Comparison of ENCODE assay signal across 26 mouse cellular contexts in genomic region chr7:112000166-112000565, GRCm38 (mm10). TPM values are rescaled to one million over a fixed set of nuclear protein-coding genes. Genes with fewer than 3 reads are reported as not detected.
DNase-seq lines count a peak whose midpoint lies in the region; ATAC-seq and TF ChIP-seq lines count a peak whose summit lies in the region.
"Had no signal": no experiment of that assay in that cellular context is flagged by ENCODE, and none has a peak within 500 bp of the region (broad histone marks: within the 10 kb centered on the region; RNA-seq: fewer than 3 reads in every experiment).

No protein-coding gene starts in this region.

- H3K4me1 ChIP-seq in midbrain, embryonic 11.5 days (ENCODE audit: control insufficient read depth, insufficient read depth, low read length): no peaks in the 10 kb centered on the region
- H3K4me1 ChIP-seq in midbrain, postnatal 0 days (ENCODE audit: insufficient read depth, low read length): no peaks in the 10 kb centered on the region
- H3K4me1 ChIP-seq in bone marrow macrophage, adult 2 months (ENCODE audit: control insufficient read depth, insufficient read depth, low read length): peaks cover 30% of the 10 kb centered on the region
- no peaks in the 10 kb centered on the region for H3K4me1 ChIP-seq in kidney, embryonic 16.5 days (ENCODE audit: insufficient read depth, low read length)
- H3K4me1 ChIP-seq: liver, embryonic 13.5 days; midbrain, embryonic 13.5 days; stomach, embryonic 15.5 days had no signal

- H3K27ac ChIP-seq in midbrain, embryonic 11.5 days (ENCODE audit: low read depth, low read length): no peak overlapping the region
- no peak overlapping the region for H3K27ac ChIP-seq in midbrain, postnatal 0 days (ENCODE audit: low read depth, low read length)
- peak overlapping the region; percentile 76 for H3K27ac ChIP-seq in bone marrow macrophage, adult 2 months (ENCODE audit: insufficient read depth, low read depth, low read length)
- no peak overlapping the region for H3K27ac ChIP-seq in kidney, embryonic 16.5 days (ENCODE audit: low read length)
- H3K27ac ChIP-seq: liver, embryonic 13.5 days; midbrain, embryonic 13.5 days; neural tube, embryonic 12.5 days; stomach, embryonic 15.5 days had no signal

- no peak for ATAC-seq in midbrain, embryonic 11.5 days (ENCODE audit: low FRiP score)
- no peak for ATAC-seq in midbrain, postnatal 0 days (ENCODE audit: low FRiP score)
- ATAC-seq in megakaryocyte progenitor cell, adult 5-6 weeks (replicated peaks; ENCODE audit: poor library complexity): peak; percentile 89
- ATAC-seq in kidney, embryonic 16.5 days (ENCODE audit: low FRiP score, low TSS enrichment): no peak
- ATAC-seq: forebrain, embryonic 14.5 days; hindbrain, embryonic 16.5 days; midbrain, embryonic 13.5 days had no signal

- no peak overlapping the region for H3K4me2 ChIP-seq in midbrain, embryonic 11.5 days
- no peak overlapping the region for H3K4me2 ChIP-seq in midbrain, postnatal 0 days (ENCODE audit: low read depth, low read length, poor library complexity, severe bottlenecking)
- no peak overlapping the region for H3K4me2 ChIP-seq in kidney, embryonic 16.5 days (replicated peaks; ENCODE audit: low read depth, low read length)
- H3K4me2 ChIP-seq: liver, embryonic 13.5 days; midbrain, embryonic 13.5 days; neural tube, embryonic 12.5 days; stomach, embryonic 15.5 days had no signal

- peak; percentile 17 for DNase-seq in midbrain, embryonic 11.5 days (ENCODE audit: low spot score, missing footprints)
- no peak for DNase-seq in midbrain, postnatal 0 days (ENCODE audit: low spot score)
- DNase-seq in splenic B cell, adult 2 months (ENCODE audit: low read depth, low spot score): peak; percentile 24
- DNase-seq in urinary bladder, postnatal 10 days (ENCODE audit: low spot score): no peak
- DNase-seq: adrenal gland, postnatal 10 days; B cell, adult 2 months; cerebellum, adult 2 months; cerebellum, postnatal 25 days; heart, postnatal 14 days; kidney, adult 8-10 months; kidney, postnatal 10 days; layer of hippocampus, postnatal 36 days; left cerebral cortex, postnatal 4 days; liver, embryonic 13.5 days; lung, adult 2 months; lung, postnatal 14 days; right cerebral cortex, adult 18-20 months had no signal

- no peaks in the 10 kb centered on the region for H3K36me3 ChIP-seq in midbrain, embryonic 11.5 days (ENCODE audit: control insufficient read depth, insufficient read depth, low read length)
- H3K36me3 ChIP-seq in midbrain, postnatal 0 days (ENCODE audit: insufficient read depth, low read length): no peaks in the 10 kb centered on the region
- no peaks in the 10 kb centered on the region for H3K36me3 ChIP-seq in splenic B cell, adult 2 months (ENCODE audit: control insufficient read depth, insufficient read depth, low read length, poor library complexity, severe bottlenecking)
- no peaks in the 10 kb centered on the region for H3K36me3 ChIP-seq in kidney, embryonic 16.5 days (ENCODE audit: insufficient read depth, low read length)
- H3K36me3 ChIP-seq: liver, embryonic 13.5 days; midbrain, embryonic 13.5 days; neural tube, embryonic 12.5 days; stomach, embryonic 15.5 days had no signal

- WGBS in midbrain, embryonic 11.5 days: 88% methylated on average over 1 of the region's 1 CpGs
- WGBS in midbrain, postnatal 0 days: 91% methylated on average over 1 of the region's 1 CpGs
- WGBS in kidney, embryonic 16.5 days: 80% methylated on average over 1 of the region's 1 CpGs

- TF ChIP-seq POLR2A in bone marrow macrophage, adult 2 months (IDR thresholded peaks at IDR 0.05; ENCODE audit: borderline replicate concordance, low read depth, low read length): no peak

- H3K9ac ChIP-seq in midbrain, embryonic 11.5 days (ENCODE audit: low read length): no peak overlapping the region
- H3K9ac ChIP-seq in midbrain, postnatal 0 days (replicated peaks; ENCODE audit: low read length, poor library complexity, severe bottlenecking): no peak overlapping the region
- no peak overlapping the region for H3K9ac ChIP-seq in kidney, embryonic 16.5 days (replicated peaks; ENCODE audit: low read length)
- H3K9ac ChIP-seq: liver, embryonic 13.5 days; midbrain, embryonic 13.5 days; neural tube, embryonic 12.5 days; stomach, embryonic 15.5 days had no signal

- H3K27me3 ChIP-seq in midbrain, embryonic 11.5 days (ENCODE audit: control insufficient read depth, insufficient read depth, low read length): no peaks in the 10 kb centered on the region
- H3K27me3 ChIP-seq in midbrain, postnatal 0 days (ENCODE audit: insufficient read depth, low read length): no peaks in the 10 kb centered on the region
- H3K27me3 ChIP-seq in splenic B cell, adult 2 months (ENCODE audit: control insufficient read depth, insufficient read depth, low read length, poor library complexity, severe bottlenecking): no peaks in the 10 kb centered on the region; the same call in 1 of the 2 replicates
- H3K27me3 ChIP-seq in kidney, embryonic 16.5 days (ENCODE audit: insufficient read depth, low read length): no peaks in the 10 kb centered on the region
- H3K27me3 ChIP-seq: liver, embryonic 13.5 days; midbrain, embryonic 13.5 days; neural tube, embryonic 12.5 days; stomach, embryonic 15.5 days had no signal

- no peak for TF ChIP-seq CTCF in midbrain, postnatal 0 days (IDR thresholded peaks at IDR 0.05)
- TF ChIP-seq CTCF in bone marrow macrophage, adult 2 months (IDR thresholded peaks at IDR 0.05; ENCODE audit: low read depth, low read length): no peak

- no peak overlapping the region for H3K4me3 ChIP-seq in midbrain, embryonic 11.5 days (ENCODE audit: low read depth, low read length)
- H3K4me3 ChIP-seq in midbrain, postnatal 0 days (ENCODE audit: low read depth, low read length): no peak overlapping the region
- H3K4me3 ChIP-seq in bone marrow macrophage, adult 2 months (ENCODE audit: insufficient read depth, low read length): no peak overlapping the region
- no peak overlapping the region for H3K4me3 ChIP-seq in kidney, embryonic 16.5 days (ENCODE audit: low read length)
- H3K4me3 ChIP-seq: liver, embryonic 13.5 days; megakaryocyte, embryonic 14.5 days; midbrain, embryonic 13.5 days; neural tube, embryonic 12.5 days; stomach, embryonic 15.5 days had no signal

- no peaks in the 10 kb centered on the region for H3K9me3 ChIP-seq in midbrain, embryonic 11.5 days (ENCODE audit: control insufficient read depth, low read length)
- no peaks in the 10 kb centered on the region for H3K9me3 ChIP-seq in midbrain, postnatal 0 days (ENCODE audit: low read length)
- peaks cover 2% of the 10 kb centered on the region; the same call in 1 of the 2 replicates for H3K9me3 ChIP-seq in kidney, embryonic 16.5 days (ENCODE audit: low read length)
- H3K9me3 ChIP-seq: megakaryocyte, embryonic 14.5 days; neural tube, embryonic 12.5 days; stomach, embryonic 15.5 days had no signal

RNA-seq across cellular contexts. Expression of gene Usp47, which starts 23.1 kb away (rescaled TPM):
- 98.7 and 117 TPM in 2 replicates for polyA plus RNA-seq in midbrain, embryonic 11.5 days (2014; fragmentation: Nextera tagmentation; extraction: Ambion mirVana)
- 79.0 and 96.9 TPM in 2 replicates for total RNA-seq in midbrain, postnatal 0 days (2014; rRNA removed)
- 49.2 and 52.2 TPM in 2 replicates for polyA plus RNA-seq in midbrain, postnatal 0 days (2015; fragmentation: Nextera tagmentation; extraction: Ambion mirVana)
- polyA plus RNA-seq in bone marrow macrophage, adult 2 months (2012; ENCODE audit: insufficient read depth, insufficient read length, missing spikeins): 36.2 and 39.2 TPM in 2 replicates
- total RNA-seq in megakaryocyte progenitor cell, adult 5-6 weeks (2015): 58.0 and 58.5 TPM in 2 replicates
- 112 and 133 TPM in 2 replicates for total RNA-seq in megakaryocyte progenitor cell, adult 5-6 weeks (2017)
- polyA plus RNA-seq in kidney, embryonic 16.5 days (2015; fragmentation: Nextera tagmentation; extraction: Ambion mirVana): 63.4 and 65.2 TPM in 2 replicates

Comparison
In these comparisons a context has a peak if more than half of its experiments do, and no peak if none do; other contexts are left out.
1. DNase-seq: peak in midbrain, embryonic 11.5 days (single experiment) and splenic B cell, adult 2 months (single experiment); none in midbrain, postnatal 0 days (single experiment) and urinary bladder, postnatal 10 days (single experiment).